Mouse (Mus musculus) heart, adult 2 months (tissue): ENCODE measurements around the gene Lrmp.

Experiments
- EP300 ChIP-seq: fragments of 200-500 bp; IDR thresholded peaks from 2 replicates; pipeline ENCODE4 v1.6.1; 2011; ENCODE audit warnings: low read depth, low read length, control low read depth; ENCODE audit not compliant: insufficient read depth
- POLR2A ChIP-seq: fragments of 200-500 bp; IDR thresholded peaks from 2 replicates; pipeline ENCODE4 v1.6.1; 2011; ENCODE audit warnings: mild to moderate bottlenecking, low read depth, low read length, control low read depth; ENCODE audit not compliant: insufficient read depth

- TF ChIP-seq EP300 (no peak), POLR2A (no peak)
Measured at GRCm38 (mm10) chr6:145139236-145139635, 23.8 kb downstream of the Lrmp start.
